Mouse (Mus musculus) monocyte, adult 2 months (primary cell): ENCODE measurements around the gene 1600002K03Rik.
"Not testable (repeated sequence)": the region's sequence is repeated elsewhere in the genome, so short reads cannot be mapped to it uniquely, and the experiment has no call there.

Experiments used
- DNase-seq, 2 experiments: peaks; one replicate each; pipeline ENCODE4 v3.0.0; 2022; ENCODE audit warnings: low spot score in 2 of 2, low read depth in 1 of 2

Gene 1600002K03Rik

DNA sequence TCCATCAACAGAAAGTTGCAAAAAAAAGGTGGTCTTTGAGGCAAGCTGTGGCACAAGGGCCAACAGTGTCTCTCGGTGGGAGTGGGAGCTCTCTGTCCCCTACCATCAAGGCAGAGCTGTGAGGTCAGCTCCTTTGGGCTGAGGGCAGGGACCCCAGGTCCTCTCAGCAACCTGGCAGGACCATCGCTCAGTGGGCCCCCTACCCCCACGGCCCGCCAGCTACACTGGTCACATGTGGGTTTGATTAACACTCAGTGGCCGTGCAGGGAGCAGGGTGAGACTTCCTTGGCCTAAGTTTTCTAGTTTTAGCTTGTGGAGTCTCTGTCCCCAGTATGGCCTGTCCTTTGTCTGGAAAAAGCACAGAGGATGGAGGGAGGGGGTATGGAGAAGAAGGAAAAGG lies 8.1 kb downstream of the 1600002K03Rik start:
- no peak for DNase-seq

- DNase-seq = no peak
Measured at GRCm38 (mm10) chr10:80182547-80182946, 9.8 kb downstream of the 1600002K03Rik start.

DNA sequence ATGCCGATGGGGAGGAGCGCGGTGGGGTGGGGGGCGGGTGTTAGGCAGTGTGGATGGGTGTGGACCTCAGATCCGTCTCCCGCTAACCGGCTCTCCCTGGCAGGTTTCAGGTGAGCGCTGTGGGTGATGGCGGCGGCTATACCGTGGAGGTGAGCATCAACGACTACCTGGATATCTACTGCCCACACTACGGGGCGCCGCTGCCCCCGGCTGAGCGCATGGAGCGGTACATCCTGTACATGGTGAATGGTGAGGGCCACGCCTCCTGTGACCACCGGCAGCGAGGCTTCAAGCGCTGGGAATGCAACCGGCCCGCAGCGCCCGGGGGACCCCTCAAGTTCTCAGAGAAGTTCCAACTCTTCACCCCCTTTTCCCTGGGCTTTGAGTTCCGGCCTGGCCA lies 13.9 kb downstream of the 1600002K03Rik start:
- no peak for DNase-seq

GRCm38 (mm10) chr10:80187739-80188138 lies 15.0 kb downstream of the 1600002K03Rik start:
- DNase-seq = no peak

DNA sequence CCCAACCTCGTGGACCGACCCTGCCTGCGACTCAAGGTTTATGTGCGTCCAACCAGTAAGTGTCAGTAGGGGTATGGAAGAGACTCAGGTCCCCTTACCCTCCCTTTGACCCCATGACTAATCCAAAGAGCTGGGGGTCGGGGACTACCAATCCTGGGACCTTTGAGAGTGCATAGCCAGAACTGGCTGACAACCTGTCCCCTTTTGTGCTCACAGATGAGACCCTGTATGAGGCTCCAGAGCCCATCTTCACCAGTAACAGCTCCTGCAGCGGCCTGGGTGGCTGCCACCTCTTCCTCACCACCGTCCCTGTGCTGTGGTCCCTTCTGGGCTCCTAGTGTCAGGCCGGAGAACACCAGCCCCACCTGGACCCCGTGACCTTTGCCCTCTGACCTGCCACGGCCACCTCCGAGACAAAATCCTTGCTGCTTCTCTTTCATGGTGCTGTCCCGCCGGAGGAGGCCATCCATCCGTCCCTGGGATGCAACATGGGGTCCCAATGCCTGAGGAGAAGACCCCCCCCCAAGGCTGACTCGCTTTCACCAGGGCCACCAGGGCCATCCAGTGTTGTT lies 15.8 kb downstream of the 1600002K03Rik start:
- no peak for DNase-seq

DNA sequence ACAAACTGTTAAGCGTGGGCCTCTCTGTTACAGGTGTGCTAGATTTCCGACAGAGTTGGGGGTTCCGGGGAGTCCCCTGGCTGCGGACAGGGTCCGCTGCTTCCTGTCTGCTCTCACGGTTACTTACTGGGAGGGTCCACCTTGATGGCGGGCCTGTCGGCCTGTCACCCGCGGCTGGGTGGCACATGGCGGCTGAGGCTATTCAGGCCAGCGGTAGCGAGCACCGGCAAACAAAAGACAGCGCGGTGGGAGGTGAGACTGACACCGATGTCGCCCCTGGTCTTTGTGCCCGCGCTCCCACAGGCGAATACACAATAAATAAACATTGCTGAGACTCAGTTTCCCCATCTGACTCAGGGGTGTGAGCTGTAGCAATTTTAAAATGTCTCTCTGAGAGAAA lies 17.3 kb downstream of the 1600002K03Rik start:
- no peak for DNase-seq

GRCm38 (mm10) chr10:80190491-80191051 lies 17.8 kb downstream of the 1600002K03Rik start:
- no peak for DNase-seq

DNA sequence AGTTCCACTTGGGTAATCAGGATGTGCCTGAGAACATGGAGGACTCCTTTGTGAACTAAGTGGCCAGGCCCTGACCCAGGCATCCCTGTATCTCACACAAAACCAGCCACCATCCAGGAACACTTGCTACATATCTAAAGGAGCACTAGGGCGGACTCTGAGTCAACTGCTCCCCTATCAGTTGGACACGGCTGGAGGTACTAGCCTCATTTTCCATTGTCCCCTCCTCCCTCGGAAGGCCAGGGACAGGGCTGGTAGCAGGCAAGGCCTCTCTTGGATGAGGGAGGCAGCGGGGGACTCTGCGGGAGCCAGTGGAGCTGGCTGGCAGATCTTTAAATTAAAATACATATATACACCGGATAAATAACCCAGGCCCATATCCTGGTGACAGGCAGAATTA lies 21.2 kb downstream of the 1600002K03Rik start:
- DNase-seq = no peak

GRCm38 (mm10) chr10:80194441-80194840 lies 21.7 kb downstream of the 1600002K03Rik start:
- DNase-seq = no peak

DNA sequence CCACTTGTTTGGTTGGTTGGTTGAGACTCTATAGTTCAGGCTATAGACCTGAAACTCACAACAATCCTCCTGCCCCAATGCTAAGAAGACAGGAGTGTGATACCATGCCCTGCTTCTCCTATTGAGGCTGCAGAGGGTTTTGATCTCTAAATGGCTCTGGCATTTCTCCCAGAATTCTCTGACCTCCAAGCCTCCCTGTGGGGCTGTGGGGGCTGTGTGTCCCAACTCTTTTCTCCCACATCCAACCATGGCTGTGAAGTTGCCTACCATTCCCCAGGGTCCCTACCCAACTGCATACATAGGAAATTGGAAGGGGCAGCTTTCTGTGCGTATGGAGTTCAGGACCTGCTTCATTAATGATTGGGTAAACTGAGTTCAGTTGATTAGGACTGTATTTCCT lies 23.4 kb downstream of the 1600002K03Rik start:
- no peak for DNase-seq

DNA sequence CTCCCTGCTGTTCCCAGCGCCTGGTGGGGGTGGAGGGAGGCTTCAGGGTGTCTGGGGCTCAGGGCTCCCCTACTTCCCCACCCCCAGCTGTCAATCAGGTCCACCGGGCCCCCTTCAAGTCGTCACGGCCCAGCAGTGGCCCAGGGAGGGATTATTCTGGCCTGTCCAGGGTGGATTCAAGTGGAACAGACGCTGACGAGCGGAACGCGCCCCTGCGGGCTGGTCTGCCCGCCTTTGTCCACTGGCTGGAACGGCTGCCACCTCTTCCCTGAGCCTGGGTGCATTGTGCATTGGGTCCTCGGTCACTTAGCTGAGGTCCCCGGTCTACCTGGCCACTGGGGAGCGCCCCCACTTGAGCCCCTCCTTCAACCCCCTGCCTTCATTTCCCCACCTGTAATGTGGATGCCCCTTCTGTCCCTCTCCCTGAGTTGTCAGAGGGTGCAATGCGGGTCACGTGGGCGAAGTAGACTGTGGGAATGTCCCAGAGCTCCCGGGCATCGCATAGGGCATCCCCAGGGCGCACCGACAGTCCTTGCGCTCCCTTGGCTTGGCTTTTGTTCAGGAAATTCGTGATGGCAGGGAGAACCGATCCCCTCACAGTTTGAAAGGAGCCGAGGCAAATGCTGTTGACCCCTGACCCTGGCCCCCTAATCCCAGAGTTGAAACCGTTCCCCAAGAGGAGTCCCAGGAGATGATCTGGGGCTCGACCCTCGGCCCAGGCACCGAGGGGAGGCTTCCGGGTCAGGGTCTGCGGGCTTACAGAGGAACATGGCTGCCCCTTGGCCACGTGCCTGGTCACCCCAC lies 24.2 kb downstream of the 1600002K03Rik start:
- no peak for DNase-seq

DNA sequence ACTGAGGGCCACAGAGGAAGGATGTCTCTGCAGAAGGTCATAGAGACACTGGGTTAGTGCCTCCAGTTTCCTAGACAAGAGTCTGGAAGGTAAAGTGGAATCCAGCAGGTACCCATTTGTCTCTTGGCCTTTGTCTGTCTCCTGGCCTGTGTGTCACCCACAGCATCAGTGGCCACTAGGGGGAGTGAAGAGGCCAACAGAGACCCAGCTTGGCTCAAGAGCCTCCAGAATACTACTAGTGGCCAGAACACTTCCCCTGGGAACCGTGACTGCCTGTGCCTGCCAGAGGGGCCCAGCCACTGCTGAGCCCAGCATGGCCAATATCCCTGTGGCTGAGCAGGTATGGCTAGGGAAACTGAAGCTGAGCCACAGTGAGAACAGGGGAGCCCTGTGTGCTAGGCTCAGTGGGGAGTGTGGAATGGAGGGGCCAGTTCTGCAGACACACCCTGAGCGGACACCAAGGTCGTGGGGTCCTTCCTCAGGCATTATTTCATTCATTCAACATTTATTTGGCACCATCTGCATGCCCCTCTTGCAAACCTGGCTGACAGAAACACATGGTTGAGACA lies 26.8 kb downstream of the 1600002K03Rik start:
- peak; percentile 54 to 73 for DNase-seq

GRCm38 (mm10) chr10:80200485-80200884 lies 27.7 kb downstream of the 1600002K03Rik start:
- DNase-seq = no peak

DNA sequence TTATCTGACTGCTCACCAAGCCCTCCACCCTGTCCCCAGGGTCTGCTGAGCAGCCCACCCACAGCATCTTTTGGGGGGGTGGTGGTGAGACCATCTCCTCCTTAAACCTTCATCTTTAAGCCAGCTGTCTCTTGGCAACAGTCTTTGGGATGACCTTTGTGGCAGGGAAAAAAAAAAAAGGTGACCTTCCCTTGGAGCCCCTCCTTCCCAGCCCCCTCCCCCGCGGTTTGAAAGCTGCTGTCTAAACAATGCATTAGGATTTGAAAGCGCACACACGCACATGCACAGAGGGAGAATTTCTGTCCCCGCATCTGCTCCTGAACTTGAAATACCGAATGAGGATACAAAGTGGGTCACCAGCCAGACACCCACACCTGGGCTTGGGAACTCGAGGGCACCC lies 31.3 kb downstream of the 1600002K03Rik start:
- no peak for DNase-seq

DNA sequence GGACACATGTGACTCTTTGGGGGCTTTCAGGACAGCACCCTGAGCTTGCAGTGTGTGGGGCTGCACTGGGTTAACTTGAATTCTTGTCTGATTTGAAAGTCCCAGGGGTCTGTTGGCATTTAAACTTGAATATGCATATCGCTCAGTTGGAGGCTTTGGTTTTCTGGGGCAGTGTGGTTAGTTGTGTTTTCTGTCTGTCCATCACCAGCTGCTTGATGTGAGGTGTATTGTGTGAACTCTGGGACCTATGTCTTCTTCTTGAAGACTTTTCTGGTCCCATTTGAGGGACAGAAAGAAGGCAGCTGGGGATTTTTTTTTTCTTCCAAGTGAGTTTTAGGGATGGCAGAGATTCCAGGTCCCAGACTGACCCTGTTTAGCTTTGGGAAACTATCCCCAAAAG lies 34.5 kb downstream of the 1600002K03Rik start:
- DNase-seq = no peak

DNA sequence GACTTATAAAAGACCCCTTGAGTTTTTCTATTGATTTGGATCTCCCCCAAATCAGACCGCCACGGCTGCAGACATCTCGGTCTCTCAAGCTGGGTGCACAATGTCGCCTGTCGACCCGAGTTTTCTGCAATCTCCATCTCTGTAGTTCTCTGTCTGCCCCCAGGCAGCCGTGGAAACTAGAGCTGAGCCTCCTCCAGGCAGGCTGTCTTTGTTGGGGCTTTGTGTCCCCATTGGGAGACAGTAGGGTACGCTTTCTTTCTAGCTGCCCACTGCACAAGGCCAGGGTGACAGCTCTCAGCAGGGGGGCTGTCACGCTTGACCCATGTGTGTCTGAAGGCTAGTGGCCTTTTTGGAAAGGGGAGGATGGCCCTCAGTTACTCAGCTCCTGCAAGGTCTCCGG lies 34.9 kb downstream of the 1600002K03Rik start:
- no peak for DNase-seq

GRCm38 (mm10) chr10:80208248-80208647 lies 35.5 kb downstream of the 1600002K03Rik start:
- DNase-seq = no peak

DNA sequence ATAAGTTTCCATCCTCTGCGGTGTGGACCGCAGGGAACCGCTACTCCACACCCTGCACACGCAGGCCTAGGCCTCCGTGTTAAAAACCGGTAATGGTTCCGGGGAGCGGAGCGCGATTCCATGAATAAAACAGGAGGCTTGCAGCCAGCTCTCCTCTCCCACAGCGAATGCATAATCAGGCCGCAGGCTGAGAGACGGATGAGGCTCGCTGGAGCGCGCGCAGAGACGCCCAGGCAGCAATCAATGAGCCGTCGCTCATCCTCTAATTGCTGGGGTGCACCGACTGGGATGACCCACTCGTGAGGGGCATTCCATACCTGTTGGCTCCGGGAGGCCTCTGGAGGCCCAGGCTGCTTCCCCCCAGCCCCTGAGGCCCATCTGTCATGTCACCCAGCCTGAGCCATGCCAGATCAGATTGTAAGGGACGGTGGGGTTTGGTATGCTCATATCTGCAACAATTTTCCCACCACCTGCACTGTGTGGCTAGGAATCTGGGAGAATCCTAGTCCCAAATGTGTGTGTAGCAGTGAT lies 36.2 kb downstream of the 1600002K03Rik start:
- no peak for DNase-seq

DNA sequence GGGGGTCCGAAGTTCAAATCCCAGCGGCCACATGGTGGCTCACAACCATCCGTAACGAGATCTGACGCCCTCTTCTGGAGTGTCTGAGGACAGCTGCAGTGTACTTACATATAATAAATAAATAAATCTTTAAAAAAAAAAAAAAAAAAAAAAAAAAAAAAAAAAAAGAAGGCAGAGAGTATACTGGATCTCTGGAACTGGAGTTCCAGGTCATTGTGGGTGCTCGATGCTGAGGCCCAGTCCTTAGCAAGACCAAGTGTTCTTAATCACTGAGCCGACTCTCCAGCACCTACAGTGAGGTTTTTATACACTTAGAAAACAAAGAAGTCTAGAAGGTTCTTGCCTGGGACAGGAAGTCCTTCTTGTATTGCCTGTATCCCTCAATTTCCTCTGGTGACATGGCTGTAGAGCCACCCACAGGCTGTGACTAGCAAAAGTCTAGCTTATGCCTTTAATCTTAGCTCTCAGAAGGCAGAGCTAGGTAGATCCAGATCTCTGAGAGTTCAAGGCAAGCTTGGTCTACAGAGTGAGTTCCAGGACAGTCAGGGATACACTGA lies 38.9 kb downstream of the 1600002K03Rik start:
- DNase-seq = not testable (repeated sequence)

DNA sequence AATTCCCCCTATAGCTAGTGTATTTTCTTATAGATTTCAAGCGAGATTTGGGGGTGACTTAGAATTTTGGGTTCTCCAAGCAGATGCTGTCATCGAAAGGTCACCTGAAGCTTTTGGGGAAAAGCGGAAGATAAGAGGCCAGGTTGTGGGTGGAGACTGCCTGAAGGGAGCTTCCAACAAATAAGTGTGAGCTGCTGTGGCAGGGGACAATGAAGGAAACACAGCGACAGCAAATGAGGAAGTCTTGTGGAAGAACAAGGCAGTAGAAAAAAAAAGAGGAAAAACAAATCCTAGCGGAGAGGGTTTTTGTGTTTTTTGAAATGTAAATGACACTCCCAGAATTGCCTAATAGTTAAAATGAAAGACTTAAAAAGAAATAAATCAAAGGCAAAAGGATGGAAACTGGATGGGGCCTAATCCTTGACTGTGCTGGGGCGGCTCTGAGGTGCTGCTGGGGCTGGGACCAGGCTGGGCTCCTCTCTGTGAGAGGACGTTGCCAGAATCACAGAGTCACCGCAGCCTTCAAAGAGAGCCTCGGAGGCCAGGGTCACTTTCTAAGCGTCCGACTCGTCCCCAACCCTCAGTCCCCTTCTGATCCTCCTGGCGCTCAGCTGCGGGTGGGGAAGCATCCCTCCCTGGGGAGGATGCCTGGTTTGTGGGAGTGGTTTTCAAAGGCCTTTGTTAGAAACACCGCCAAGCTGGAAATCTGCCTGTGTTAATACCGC lies 42.5 kb downstream of the 1600002K03Rik start:
- no peak for DNase-seq

GRCm38 (mm10) chr10:80220676-80221075 lies 47.9 kb downstream of the 1600002K03Rik start:
- DNase-seq = no peak
